Mouse (Mus musculus): ENCODE results near the gene Lrch1.

DNA sequence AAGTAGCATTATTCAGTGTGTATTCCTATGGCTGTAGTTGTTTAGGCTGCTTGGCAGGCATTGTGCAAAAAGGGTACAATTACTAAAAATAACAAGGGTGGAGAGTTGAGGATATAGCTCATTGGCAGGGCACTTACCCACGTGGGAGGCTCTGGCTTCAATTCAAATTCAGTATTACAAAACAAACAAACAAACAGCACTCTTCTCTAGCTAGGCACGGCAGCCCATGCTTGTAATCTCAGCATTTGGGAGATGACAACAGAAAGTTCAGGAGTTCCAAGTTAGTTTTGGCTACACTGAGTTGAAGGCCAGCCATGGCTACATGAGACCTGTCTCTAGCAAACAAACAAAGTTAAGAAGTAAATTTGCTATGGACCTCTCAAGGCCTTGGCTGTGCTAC lies 9.0 kb upstream of the Lrch1 start:
- TF ChIP-seq CTCF (IDR thresholded peaks at IDR 0.05; ENCODE audit: insufficient read depth, low read depth, low read length) (no peak), POLR2A (IDR thresholded peaks at IDR 0.05; ENCODE audit: insufficient read depth, low read depth, low read length) (no peak)
